31 mouse cellular contexts compared by ENCODE assay signal in the genomic region with DNA sequence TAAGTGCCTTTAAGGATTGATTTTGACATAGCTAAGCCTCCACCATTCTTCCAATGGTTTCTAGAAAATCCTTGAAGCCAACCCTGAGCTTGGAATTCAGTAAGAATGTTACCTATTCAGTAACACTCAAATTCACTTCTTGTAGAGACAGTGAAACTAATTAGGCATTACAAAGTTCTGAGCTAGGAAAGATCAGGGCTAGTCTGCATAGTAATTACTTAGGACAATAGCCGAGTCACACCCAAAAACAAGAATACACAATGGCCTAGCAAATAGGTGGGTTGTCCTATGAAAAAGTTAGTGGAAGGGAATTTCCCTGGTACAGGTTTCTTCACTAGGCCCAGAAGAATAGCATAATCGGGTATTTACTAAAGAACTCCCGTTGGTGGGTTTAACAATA. TPM values are rescaled to one million over a fixed set of nuclear protein-coding genes. Genes with fewer than 3 reads are reported as not detected.
A peak's percentile ranks its signal among the peaks of the same experiment; 100 is the strongest.
DNase-seq lines count a peak whose midpoint lies in the region; ATAC-seq and TF ChIP-seq lines count a peak whose summit lies in the region.
"Had no signal": no experiment of that assay in that cellular context is flagged by ENCODE, and none has a peak within 500 bp of the region (broad histone marks: within the 10 kb centered on the region; RNA-seq: fewer than 3 reads in every experiment).

No protein-coding gene starts in this region.

- in situ Hi-C loops in ES-E14 (cut with MboI; ENCODE audit: low sequenced_read_pairs in 2 of 2, unreplicated experiment in 2 of 2): no loop called here

- H3K4me1 ChIP-seq in ES-E14 (ENCODE audit: control insufficient read depth in 2 of 2, insufficient read depth in 2 of 2, low read length in 2 of 2, poor library complexity in 1 of 2): peaks cover 0 to 1% of the 10 kb centered on the region in 2 experiments; a peak in 1 of 4 replicates
- H3K4me1 ChIP-seq in heart, embryonic 10.5 days: no peaks in the 10 kb centered on the region
- no peaks in the 10 kb centered on the region for H3K4me1 ChIP-seq in midbrain, embryonic 14.5 days (ENCODE audit: control insufficient read depth, insufficient read depth, low read length)

- H3K9ac ChIP-seq in ES-E14 (ENCODE audit: insufficient read depth, low read depth, low read length, poor library complexity, severe bottlenecking): no peak overlapping the region
- no peak overlapping the region for H3K9ac ChIP-seq in midbrain, embryonic 14.5 days (replicated peaks; ENCODE audit: low read length)

- no peaks in the 10 kb centered on the region for H3K36me3 ChIP-seq in ES-E14 (ENCODE audit: control insufficient read depth, insufficient read depth, low read length, poor library complexity, severe bottlenecking)
- no peaks in the 10 kb centered on the region for H3K36me3 ChIP-seq in heart, embryonic 10.5 days
- H3K36me3 ChIP-seq in midbrain, embryonic 14.5 days (ENCODE audit: control insufficient read depth, insufficient read depth, low read length): no peaks in the 10 kb centered on the region
- H3K36me3 ChIP-seq: G1E had no signal

- peak; percentile 85 for DNase-seq in ES-CJ7 (ENCODE audit: low read depth, low spot score)
- DNase-seq in ES-E14 (ENCODE audit: low read depth, low spot score): peak; percentile 33
- peak; percentile 91 for DNase-seq in R1 (ENCODE audit: low read depth, low spot score)
- peak; percentile 88 for DNase-seq in ZHBTc4 (ENCODE audit: low read depth, low spot score)
- no peak for DNase-seq in ovary, postnatal 14 days (ENCODE audit: low spot score)
- DNase-seq in frontal cortex, postnatal 10 days (ENCODE audit: low spot score in 2 of 2): no peak
- DNase-seq in heart, embryonic 10.5 days (ENCODE audit: low spot score): no peak
- no peak for DNase-seq in midbrain, embryonic 14.5 days
- DNase-seq: adrenal gland, adult 2 months; adrenal gland, adult 8-10 months; adrenal gland, postnatal 10 days; adrenal gland, postnatal 14 days; adrenal gland, postnatal 25 days; adrenal gland, postnatal 36 days; B cell, adult 2 months; cerebellum, adult 11 months; cerebellum, adult 11-12 months; cerebellum, adult 18-20 months; cerebellum, adult 2 months; cerebellum, adult 8-10 months; cerebellum, adult 9-10 months had no signal

- no peak overlapping the region for H3K4me3 ChIP-seq in ES-E14 (ENCODE audit: insufficient read depth in 1 of 2, low read depth in 1 of 2, low read length in 2 of 2, poor library complexity in 1 of 2, severe bottlenecking in 1 of 2)
- no peak overlapping the region for H3K4me3 ChIP-seq in heart, embryonic 10.5 days
- H3K4me3 ChIP-seq in midbrain, embryonic 14.5 days (replicated peaks; ENCODE audit: low read depth, low read length): no peak overlapping the region

- H3K4me2 ChIP-seq in midbrain, embryonic 14.5 days (ENCODE audit: low read length): no peak overlapping the region

- no peak for ATAC-seq in midbrain, embryonic 14.5 days (ENCODE audit: low FRiP score, low TSS enrichment)
- ATAC-seq: activated CD4-positive, CD25-positive, alpha-beta regulatory T cell, adult 4 months; CD4-positive, CD25-positive, alpha-beta regulatory T cell, adult 4 months; Patski had no signal

- no peaks in the 10 kb centered on the region for H3K9me3 ChIP-seq in ES-E14 (ENCODE audit: control insufficient read depth, insufficient read depth, low read depth, low read length)
- H3K9me3 ChIP-seq in heart, embryonic 10.5 days: 0 out of 2 replicates have a peak, but pooled peaks cover 3% of the 10 kb centered on the region
- H3K9me3 ChIP-seq in midbrain, embryonic 14.5 days (ENCODE audit: control insufficient read depth, low read length): no peaks in the 10 kb centered on the region
- H3K9me3 ChIP-seq: G1E had no signal

- no peaks in the 10 kb centered on the region for H3K27me3 ChIP-seq in heart, embryonic 10.5 days (ENCODE audit: insufficient read depth, poor library complexity, severe bottlenecking)
- no peaks in the 10 kb centered on the region for H3K27me3 ChIP-seq in midbrain, embryonic 14.5 days (ENCODE audit: control insufficient read depth, insufficient read depth, low read length)
- H3K27me3 ChIP-seq: CH12.LX, Patski had no signal

- 88% methylated on average over 3 of the region's 3 CpGs for WGBS in heart, embryonic 10.5 days
- WGBS in midbrain, embryonic 14.5 days: 92% methylated on average over 3 of the region's 3 CpGs

- no peak overlapping the region for H3K27ac ChIP-seq in ES-E14 (ENCODE audit: insufficient read depth, low read depth, low read length, poor library complexity, severe bottlenecking)
- H3K27ac ChIP-seq in heart, embryonic 10.5 days: no peak overlapping the region
- no peak overlapping the region for H3K27ac ChIP-seq in midbrain, embryonic 14.5 days (replicated peaks; ENCODE audit: low read depth, low read length)

TF ChIP-seq in ES-E14, 5 proteins besides CTCF, POLR2A, EP300 and RAD21:
- TF ChIP-seq CHD2 (IDR thresholded peaks at IDR 0.05; ENCODE audit: low read depth, low read length): 0 out of 2 replicates have a peak, but pooled peaks have one; percentile 33
- TF ChIP-seq MAFK (IDR thresholded peaks at IDR 0.05; ENCODE audit: insufficient read depth, low read depth, low read length): no peak

RNA-seq across cellular contexts. Expression of a gene that starts 3.8 kb away (rescaled TPM):
- total RNA-seq in ES-E14 (2012; rRNA removed): not detected in 2 replicates
- polyA plus RNA-seq in heart, embryonic 10.5 days (2016; fragmentation: Nextera tagmentation; extraction: Ambion mirVana): not detected in 2 replicates
- polyA plus RNA-seq in midbrain, embryonic 14.5 days (2014; fragmentation: Nextera tagmentation; extraction: Ambion mirVana): not detected in 2 replicates
- total RNA-seq: adrenal gland, adult 18-20 months; adrenal gland, adult 2 months; adrenal gland, adult 8-10 months; adrenal gland, postnatal 10 days; adrenal gland, postnatal 14 days; adrenal gland, postnatal 25 days; adrenal gland, postnatal 36 days; adrenal gland, postnatal 4 days; CH12.LX; MEL had no signal
- polyA plus RNA-seq: activated CD4-positive, CD25-positive, alpha-beta regulatory T cell, adult 4 months; adrenal gland, adult 2 months; brain, embryonic 14.5 days; C2C12; CD4-positive, CD25-positive, alpha-beta regulatory T cell, adult 4 months; cerebellum, adult 2 months; G1E; Patski had no signal

RNA-seq across cellular contexts. Expression of a gene that starts 10.7 kb away (rescaled TPM):
- not detected in 2 replicates for total RNA-seq in ES-E14 (2012; rRNA removed)
- polyA plus RNA-seq in heart, embryonic 10.5 days (2016; fragmentation: Nextera tagmentation; extraction: Ambion mirVana): not detected in 2 replicates
- polyA plus RNA-seq in midbrain, embryonic 14.5 days (2014; fragmentation: Nextera tagmentation; extraction: Ambion mirVana): 0.05 TPM in 1 of 2 replicates, not detected in the other
- total RNA-seq: adrenal gland, adult 18-20 months; adrenal gland, adult 2 months; adrenal gland, postnatal 10 days; adrenal gland, postnatal 14 days; adrenal gland, postnatal 25 days; adrenal gland, postnatal 36 days; CH12.LX; MEL had no signal
- polyA plus RNA-seq: activated CD4-positive, CD25-positive, alpha-beta regulatory T cell, adult 4 months; adrenal gland, adult 2 months; brain, embryonic 14.5 days; C2C12; CD4-positive, CD25-positive, alpha-beta regulatory T cell, adult 4 months; cerebellum, adult 2 months; G1E; Patski had no signal

RNA-seq across cellular contexts. Expression of a gene that starts 32.6 kb away (rescaled TPM):
- not detected in 2 replicates for total RNA-seq in ES-E14 (2012; rRNA removed)
- not detected in 2 replicates for polyA plus RNA-seq in heart, embryonic 10.5 days (2016; fragmentation: Nextera tagmentation; extraction: Ambion mirVana)
- polyA plus RNA-seq in midbrain, embryonic 14.5 days (2014; fragmentation: Nextera tagmentation; extraction: Ambion mirVana): not detected in 2 replicates
- total RNA-seq: adrenal gland, adult 18-20 months; adrenal gland, adult 2 months; adrenal gland, adult 8-10 months; adrenal gland, postnatal 10 days; adrenal gland, postnatal 14 days; adrenal gland, postnatal 25 days; adrenal gland, postnatal 36 days; adrenal gland, postnatal 4 days; CH12.LX; MEL had no signal
- polyA plus RNA-seq: activated CD4-positive, CD25-positive, alpha-beta regulatory T cell, adult 4 months; adrenal gland, adult 2 months; brain, embryonic 14.5 days; C2C12; CD4-positive, CD25-positive, alpha-beta regulatory T cell, adult 4 months; cerebellum, adult 2 months; G1E; Patski had no signal

RNA-seq across cellular contexts. Expression of a gene that starts 40.8 kb away (rescaled TPM):
- total RNA-seq in ES-E14 (2012; rRNA removed): not detected in 2 replicates
- polyA plus RNA-seq in heart, embryonic 10.5 days (2016; fragmentation: Nextera tagmentation; extraction: Ambion mirVana): not detected in 2 replicates
- not detected in 2 replicates for polyA plus RNA-seq in midbrain, embryonic 14.5 days (2014; fragmentation: Nextera tagmentation; extraction: Ambion mirVana)
- total RNA-seq: adrenal gland, adult 18-20 months; adrenal gland, adult 2 months; adrenal gland, adult 8-10 months; adrenal gland, postnatal 10 days; adrenal gland, postnatal 14 days; adrenal gland, postnatal 25 days; adrenal gland, postnatal 36 days; adrenal gland, postnatal 4 days; CH12.LX; MEL had no signal
- polyA plus RNA-seq: activated CD4-positive, CD25-positive, alpha-beta regulatory T cell, adult 4 months; adrenal gland, adult 2 months; brain, embryonic 14.5 days; C2C12; CD4-positive, CD25-positive, alpha-beta regulatory T cell, adult 4 months; cerebellum, adult 2 months; G1E; Patski had no signal

RNA-seq across cellular contexts. Expression of a gene that starts 50.7 kb away (rescaled TPM):
- not detected in 2 replicates for total RNA-seq in ES-E14 (2012; rRNA removed)
- polyA plus RNA-seq in heart, embryonic 10.5 days (2016; fragmentation: Nextera tagmentation; extraction: Ambion mirVana): not detected in 2 replicates
- not detected in 2 replicates for polyA plus RNA-seq in midbrain, embryonic 14.5 days (2014; fragmentation: Nextera tagmentation; extraction: Ambion mirVana)
- total RNA-seq: adrenal gland, adult 18-20 months; adrenal gland, adult 2 months; adrenal gland, adult 8-10 months; adrenal gland, postnatal 10 days; adrenal gland, postnatal 14 days; adrenal gland, postnatal 25 days; adrenal gland, postnatal 36 days; adrenal gland, postnatal 4 days; CH12.LX; MEL had no signal
- polyA plus RNA-seq: activated CD4-positive, CD25-positive, alpha-beta regulatory T cell, adult 4 months; adrenal gland, adult 2 months; brain, embryonic 14.5 days; C2C12; CD4-positive, CD25-positive, alpha-beta regulatory T cell, adult 4 months; cerebellum, adult 2 months; G1E; Patski had no signal

Comparison
In these comparisons a context has a peak if more than half of its experiments do, and no peak if none do; other contexts are left out.
1. DNase-seq: peak in ES-CJ7 (single experiment), ES-E14 (single experiment), R1 (single experiment) and ZHBTc4 (single experiment); none in ovary, postnatal 14 days (single experiment), frontal cortex, postnatal 10 days (0 of 2), heart, embryonic 10.5 days (single experiment) and midbrain, embryonic 14.5 days (single experiment).